Mouse (Mus musculus): ENCODE data around the gene Apol7b. TPM values are rescaled to one million over a fixed set of nuclear protein-coding genes. Genes with fewer than 3 reads are reported as not detected.

Gene Apol7b
- total RNA-seq, 2 experiments from 2014 or later: 2.2 to 2.5 TPM

- no peak for DNase-seq
Measured at GRCm38 (mm10) chr15:77384340-77385030, 62.8 kb downstream of the Apol7b start.

DNA sequence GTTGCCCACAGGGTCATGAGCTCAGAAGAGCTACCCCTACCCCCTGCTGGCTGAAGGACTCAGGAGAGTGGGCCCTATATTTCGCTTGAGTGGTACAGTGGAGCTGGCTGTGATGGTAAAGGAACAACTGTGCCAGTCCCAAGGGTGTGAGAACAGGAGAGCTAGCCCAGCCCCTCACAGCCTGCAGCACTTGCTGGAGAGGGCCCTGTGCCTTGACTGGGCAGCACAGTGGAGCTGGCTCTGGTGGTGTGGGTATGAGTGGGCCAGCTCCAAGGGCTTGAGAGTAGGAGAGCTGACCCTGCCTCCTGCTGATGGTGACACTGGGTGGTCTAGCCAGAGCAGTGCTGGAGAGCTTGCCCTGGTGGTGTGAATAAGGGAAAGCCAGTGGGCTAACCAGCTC lies 64.4 kb downstream of the Apol7b start:
- no peak for DNase-seq

- no peak for DNase-seq
Measured at GRCm38 (mm10) chr15:77382271-77382850, 64.9 kb downstream of the Apol7b start.

DNA sequence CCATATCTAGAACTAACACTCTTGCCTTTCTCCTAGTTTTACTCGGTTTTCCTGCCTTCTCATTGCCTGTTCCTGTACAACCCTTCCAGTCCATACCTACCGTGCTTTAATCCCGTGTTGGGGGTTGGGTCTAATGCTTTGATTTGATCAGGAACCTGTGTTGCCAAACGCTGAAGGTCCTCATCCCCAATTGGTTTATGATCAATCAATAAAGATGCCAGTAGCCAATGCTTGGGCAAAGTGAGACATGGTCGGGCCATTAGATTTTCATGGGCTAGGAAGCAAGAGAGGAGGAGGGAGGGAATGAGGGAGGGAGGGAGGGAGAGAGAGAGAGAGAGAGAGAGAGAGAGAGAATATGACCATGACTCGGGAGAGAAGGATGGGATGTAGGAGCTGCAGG lies 65.8 kb downstream of the Apol7b start:
- no peak for DNase-seq

DNA sequence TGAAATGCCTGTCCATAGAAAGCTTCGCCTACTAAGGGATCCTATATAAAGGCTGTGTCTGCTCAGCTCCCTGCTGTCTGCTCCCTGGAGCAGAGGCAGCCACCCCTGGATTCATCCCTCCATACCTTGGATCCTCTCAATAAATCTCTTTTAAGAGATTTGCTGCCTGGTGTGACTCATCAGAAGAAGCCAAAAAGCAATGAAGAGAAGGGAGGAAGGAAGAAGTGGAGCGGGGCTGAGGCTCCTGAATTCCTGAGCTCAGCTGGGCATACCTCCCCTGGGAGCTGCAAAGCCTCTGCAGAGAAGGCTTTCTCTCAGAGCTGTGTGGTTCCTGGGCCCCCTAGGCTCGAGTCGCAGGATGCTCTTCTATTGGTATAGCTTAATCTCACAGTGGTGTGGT lies 67.4 kb downstream of the Apol7b start:
- no peak for DNase-seq

- no peak for DNase-seq
Measured at GRCm38 (mm10) chr15:77377419-77377818, 69.9 kb downstream of the Apol7b start.

- peak; percentile 57 for DNase-seq
Measured at GRCm38 (mm10) chr15:77376920-77377319, 70.4 kb downstream of the Apol7b start.

Other genes starting within 250 kb of the Apol7b start
- gene Rbfox2, start 140.5 kb downstream of the Apol7b start, total RNA-seq (2021): 10 to 100 TPM; 63.8 to 81.0 TPM
- gene Apol7a, start 48.4 kb downstream of the Apol7b start, total RNA-seq (2021): under 1 TPM; 0.31 to 0.46 TPM
- not detected for gene Apol9a, start 36.4 kb downstream of the Apol7b start, total RNA-seq (2021)
- gene Apol10a, start 29.6 kb upstream of the Apol7b start, total RNA-seq (2021): not detected
- not detected for gene Apol11a, start 60.8 kb upstream of the Apol7b start, total RNA-seq (2021)
- gene Apol7c, start 85.8 kb upstream of the Apol7b start, total RNA-seq (2021): not detected
- gene 1700025B11Rik, start 114.4 kb upstream of the Apol7b start, total RNA-seq (2021): not detected
- gene Apol10b, start 148.6 kb upstream of the Apol7b start, total RNA-seq (2021): under 1 TPM; 0.43 to 0.64 TPM
- not detected for gene Gm36245, start 151.8 kb upstream of the Apol7b start, total RNA-seq (2021)
- gene Apol11b, start 195.8 kb upstream of the Apol7b start, total RNA-seq (2021): under 1 TPM in 1 of 2 experiments, not detected in 1; 0.27 TPM